In the genomic region with DNA sequence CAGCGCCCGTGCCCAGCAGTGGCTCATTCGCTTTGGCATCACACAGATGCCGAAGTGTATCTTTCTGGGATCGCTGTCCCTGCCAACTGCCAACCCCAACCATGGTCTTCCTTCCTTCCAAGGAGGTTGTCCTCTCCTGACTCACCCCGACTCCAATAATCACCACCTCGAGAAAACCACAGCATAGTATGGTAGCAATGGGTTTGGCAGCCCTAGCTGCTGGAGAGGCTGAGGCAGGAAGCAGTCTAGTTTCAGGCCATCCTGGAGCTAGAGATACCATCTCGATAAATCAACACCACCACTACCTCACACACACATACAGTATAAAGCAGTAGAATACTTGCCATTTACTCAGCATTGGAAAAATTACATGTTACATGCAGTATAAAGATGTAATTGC, we compare ENCODE assay signal across 33 mouse cellular contexts. TPM values are rescaled to one million over a fixed set of nuclear protein-coding genes. Genes with fewer than 3 reads are reported as not detected.
"Had no signal": no experiment of that assay in that cellular context is flagged by ENCODE, and none has a peak within 500 bp of the region (broad histone marks: within the 10 kb centered on the region; RNA-seq: fewer than 3 reads in every experiment).

No protein-coding gene starts in this region.

- ATAC-seq: forebrain, embryonic 13.5 days; forebrain, embryonic 14.5 days; forebrain, embryonic 15.5 days; forebrain, embryonic 16.5 days; forebrain, postnatal 0 days had no signal

- H3K4me1 ChIP-seq: embryonic facial prominence, embryonic 12.5 days; embryonic facial prominence, embryonic 13.5 days; embryonic facial prominence, embryonic 15.5 days; forebrain, embryonic 10.5 days; forebrain, embryonic 12.5 days; forebrain, embryonic 13.5 days; forebrain, embryonic 15.5 days had no signal

- H3K9me3 ChIP-seq: embryonic facial prominence, embryonic 15.5 days; forebrain, embryonic 15.5 days had no signal

- H3K27me3 ChIP-seq: embryonic facial prominence, embryonic 12.5 days; embryonic facial prominence, embryonic 13.5 days; embryonic facial prominence, embryonic 15.5 days; forebrain, embryonic 12.5 days; forebrain, embryonic 13.5 days; forebrain, embryonic 15.5 days had no signal

- H3K9ac ChIP-seq: embryonic facial prominence, embryonic 12.5 days; embryonic facial prominence, embryonic 13.5 days; embryonic facial prominence, embryonic 15.5 days; forebrain, embryonic 12.5 days; forebrain, embryonic 13.5 days; forebrain, embryonic 15.5 days; forebrain, postnatal 0 days had no signal

- DNase-seq: cerebellum, adult 8-10 months; cerebellum, adult 9-10 months; cerebellum, adult 9-11 months; cerebellum, postnatal 10 days; cerebellum, postnatal 14 days; cerebellum, postnatal 25 days; cerebellum, postnatal 36 days; embryo, embryonic 11 days; forebrain, postnatal 0 days; gastrocnemius, adult 2 months; gastrocnemius, postnatal 10 days; gastrocnemius, postnatal 14 days; gastrocnemius, postnatal 25 days; gastrocnemius, postnatal 36 days; heart, adult 11 months; heart, adult 18-20 months; heart, adult 2 months had no signal

- H3K27ac ChIP-seq: embryonic facial prominence, embryonic 10.5 days; embryonic facial prominence, embryonic 12.5 days; embryonic facial prominence, embryonic 13.5 days; embryonic facial prominence, embryonic 15.5 days; forebrain, embryonic 10.5 days; forebrain, embryonic 12.5 days; forebrain, embryonic 13.5 days; forebrain, embryonic 15.5 days; gastrocnemius, adult 2 months; heart, adult 2 months had no signal

- H3K36me3 ChIP-seq: embryonic facial prominence, embryonic 12.5 days; embryonic facial prominence, embryonic 15.5 days; forebrain, embryonic 12.5 days; forebrain, embryonic 15.5 days had no signal

- H3K4me2 ChIP-seq: embryonic facial prominence, embryonic 12.5 days; embryonic facial prominence, embryonic 13.5 days; embryonic facial prominence, embryonic 15.5 days; forebrain, embryonic 12.5 days; forebrain, embryonic 13.5 days; forebrain, embryonic 15.5 days had no signal

- H3K4me3 ChIP-seq: embryonic facial prominence, embryonic 10.5 days; embryonic facial prominence, embryonic 12.5 days; embryonic facial prominence, embryonic 13.5 days; embryonic facial prominence, embryonic 15.5 days; erythroblast, embryonic 14.5 days; forebrain, embryonic 10.5 days; forebrain, embryonic 12.5 days; forebrain, embryonic 13.5 days; forebrain, embryonic 15.5 days; gastrocnemius, adult 2 months; heart, adult 2 months had no signal

RNA-seq across cellular contexts. Expression of gene Spem2, which starts 0.6 kb away (rescaled TPM):
- polyA plus RNA-seq: cortical plate, adult 2 months; embryonic facial prominence, embryonic 10.5 days; embryonic facial prominence, embryonic 11.5 days; embryonic facial prominence, embryonic 12.5 days; embryonic facial prominence, embryonic 13.5 days; embryonic facial prominence, embryonic 14.5 days; embryonic facial prominence, embryonic 15.5 days; erythroblast, embryonic 14.5 days; forebrain, embryonic 10.5 days; forebrain, embryonic 11.5 days; forebrain, embryonic 12.5 days; forebrain, embryonic 13.5 days; forebrain, embryonic 14.5 days; forebrain, embryonic 15.5 days; forebrain, embryonic 16.5 days; forebrain, postnatal 0 days; frontal cortex, adult 2 months had no signal

RNA-seq across cellular contexts. Expression of gene Spem1, which starts 3.1 kb away (rescaled TPM):
- polyA plus RNA-seq: embryonic facial prominence, embryonic 13.5 days; embryonic facial prominence, embryonic 14.5 days; erythroblast, embryonic 14.5 days; forebrain, embryonic 11.5 days had no signal

RNA-seq across cellular contexts. Expression of gene Gm39566, which starts 3.8 kb away (rescaled TPM):
- polyA plus RNA-seq: cortical plate, adult 2 months; embryonic facial prominence, embryonic 10.5 days; embryonic facial prominence, embryonic 11.5 days; embryonic facial prominence, embryonic 12.5 days; embryonic facial prominence, embryonic 13.5 days; embryonic facial prominence, embryonic 14.5 days; embryonic facial prominence, embryonic 15.5 days; erythroblast, embryonic 14.5 days; forebrain, embryonic 10.5 days; forebrain, embryonic 11.5 days; forebrain, embryonic 12.5 days; forebrain, embryonic 13.5 days; forebrain, embryonic 14.5 days; forebrain, embryonic 15.5 days; forebrain, embryonic 16.5 days; forebrain, postnatal 0 days; frontal cortex, adult 2 months had no signal

RNA-seq across cellular contexts. Expression of gene Tmem102, which starts 13.4 kb away (rescaled TPM):
- polyA plus RNA-seq: cortical plate, adult 2 months; erythroblast, embryonic 14.5 days had no signal
